Mouse (Mus musculus) lung, postnatal 14 days (tissue): ENCODE data around the gene Slc25a25.

Experiments
- DNase-seq: peaks from one replicate; pipeline ENCODE4 v3.0.0; 2021

Slc25a25 gene

GRCm38 (mm10) chr2:32427720-32428119 lies 23.5 kb downstream of the Slc25a25 start:
- no peak for DNase-seq

- no peak for DNase-seq
Measured at GRCm38 (mm10) chr2:32426141-32426540, 25.1 kb downstream of the Slc25a25 start.

GRCm38 (mm10) chr2:32425568-32425967 lies 25.7 kb downstream of the Slc25a25 start:
- DNase-seq, result no peak

GRCm38 (mm10) chr2:32424796-32425195 lies 26.4 kb downstream of the Slc25a25 start:
- no peak for DNase-seq

GRCm38 (mm10) chr2:32423481-32424331 lies 27.5 kb downstream of the Slc25a25 start:
- DNase-seq, result peak; percentile 68

GRCm38 (mm10) chr2:32421851-32422251 lies 29.4 kb downstream of the Slc25a25 start:
- no peak for DNase-seq

- DNase-seq, result no peak
Measured at GRCm38 (mm10) chr2:32420647-32421046, 30.6 kb downstream of the Slc25a25 start.

- DNase-seq, result no peak
Measured at GRCm38 (mm10) chr2:32420066-32420608, 31.1 kb downstream of the Slc25a25 start.

GRCm38 (mm10) chr2:32419359-32419758 lies 31.9 kb downstream of the Slc25a25 start:
- DNase-seq, result peak; percentile 74

GRCm38 (mm10) chr2:32418430-32419151 lies 32.7 kb downstream of the Slc25a25 start:
- no peak for DNase-seq

- DNase-seq, result no peak
Measured at GRCm38 (mm10) chr2:32417486-32417885, 33.8 kb downstream of the Slc25a25 start.

- no peak for DNase-seq
Measured at GRCm38 (mm10) chr2:32416556-32416955, 34.7 kb downstream of the Slc25a25 start.

GRCm38 (mm10) chr2:32415801-32416200 lies 35.4 kb downstream of the Slc25a25 start:
- DNase-seq, result no peak

GRCm38 (mm10) chr2:32413936-32414335 lies 37.3 kb downstream of the Slc25a25 start:
- DNase-seq, result peak; percentile 63

- DNase-seq, result no peak
Measured at GRCm38 (mm10) chr2:32412742-32413531, 38.3 kb downstream of the Slc25a25 start.

- no peak for DNase-seq
Measured at GRCm38 (mm10) chr2:32411407-32411806, 39.8 kb downstream of the Slc25a25 start.

GRCm38 (mm10) chr2:32408429-32409424 lies 42.5 kb downstream of the Slc25a25 start:
- no peak for DNase-seq

- DNase-seq, result no peak
Measured at GRCm38 (mm10) chr2:32407144-32407824, 44.0 kb downstream of the Slc25a25 start.

GRCm38 (mm10) chr2:32404663-32405062 lies 46.6 kb downstream of the Slc25a25 start:
- peak; percentile 99 for DNase-seq

GRCm38 (mm10) chr2:32396695-32397094 lies 54.5 kb downstream of the Slc25a25 start:
- no peak for DNase-seq
